Mouse (Mus musculus) MEL (cell line): ENCODE measurements around the gene Srbd1. TPM values are rescaled to one million over a fixed set of nuclear protein-coding genes. Genes with fewer than 3 reads are reported as not detected.

ENCODE experiments used
- DNase-seq: peaks from one replicate; pipeline ENCODE4 v3.0.0; 2011; ENCODE audit warnings: low read depth, low spot score
- H3K27ac ChIP-seq: 2 replicates; pipeline ENCODE4 v1.5.1; 2012; ENCODE audit warnings: low read depth, mild to moderate bottlenecking, control low read depth, low read length, moderate library complexity; ENCODE audit not compliant: control insufficient read depth
- H3K27me3 ChIP-seq, 2 experiments: fragments of 150-350 bp in 1 of 2; sonication (generic) in 1 of 2; 2 replicates each; pipeline ENCODE4 v1.6.1; 2012; ENCODE audit warnings: low read length in 2 of 2, mild to moderate bottlenecking in 2 of 2, improper control_type of control experiment in 1 of 2, moderate library complexity in 1 of 2; ENCODE audit not compliant: insufficient read depth in 2 of 2, control insufficient read depth in 1 of 2
- H3K36me3 ChIP-seq, 2 experiments: 2 replicates each; pipeline ENCODE4 v1.6.1; 2012 to 2014; ENCODE audit warnings: low read length in 2 of 2, improper control_type of control experiment in 1 of 2, inconsistent platforms in 1 of 2, mild to moderate bottlenecking in 1 of 2; ENCODE audit not compliant: insufficient read depth in 2 of 2, control insufficient read depth in 1 of 2
- H3K4me1 ChIP-seq, 2 experiments: fragments of 150-350 bp in 1 of 2; sonication (generic) in 1 of 2; 2 replicates each; pipeline ENCODE4 v1.6.1; 2012; ENCODE audit warnings: low read length in 2 of 2, improper control_type of control experiment in 1 of 2, mild to moderate bottlenecking in 1 of 2; ENCODE audit not compliant: insufficient read depth in 2 of 2, control insufficient read depth in 1 of 2
- H3K4me3 ChIP-seq, 2 experiments: fragments of 150-350 bp in 1 of 2; sonication (generic) in 1 of 2; 2 replicates each; pipeline ENCODE4 v1.5.1; 2012; ENCODE audit warnings: low read depth in 2 of 2, low read length in 2 of 2, mild to moderate bottlenecking in 2 of 2, moderate library complexity in 2 of 2, control low read depth in 1 of 2, improper control_type of control experiment in 1 of 2; ENCODE audit not compliant: control insufficient read depth in 1 of 2, insufficient read depth in 1 of 2
- H3K79me2 ChIP-seq: 2 replicates; pipeline ENCODE4 v1.6.1; 2012; ENCODE audit warnings: mild to moderate bottlenecking, low read length, moderate library complexity; ENCODE audit not compliant: control insufficient read depth, poor library complexity, insufficient read depth
- H3K9ac ChIP-seq: 2 replicates; pipeline ENCODE4 v1.6.1; 2012; ENCODE audit warnings: low read depth, mild to moderate bottlenecking, control low read depth, low read length, moderate library complexity; ENCODE audit not compliant: control insufficient read depth, poor library complexity, severe bottlenecking
- H3K9me3 ChIP-seq: fragments of 150-350 bp; sonication (generic); replicated peaks from 2 replicates; pipeline ENCODE4 v1.6.1; 2012; ENCODE audit warnings: mild to moderate bottlenecking, low read length, improper control_type of control experiment, moderate library complexity; ENCODE audit not compliant: insufficient read depth
- CHD2 ChIP-seq: IDR thresholded peaks from 2 replicates; pipeline ENCODE4 v1.6.1; 2011; ENCODE audit warnings: low read length, improper control_type of control experiment
- CTCF ChIP-seq, 3 experiments: IDR thresholded peaks in 2 of 3; conservative IDR thresholded peaks in 1 of 3; 2 replicates each; pipeline ENCODE4 v1.5.1; 2011 to 2012; ENCODE audit warnings: low read length in 3 of 3, low read depth in 2 of 3, mild to moderate bottlenecking in 2 of 3, improper control_type of control experiment in 1 of 3, inconsistent platforms in 1 of 3, mixed read lengths in 1 of 3, moderate library complexity in 1 of 3; ENCODE audit not compliant: control insufficient read depth in 1 of 3, insufficient read depth in 1 of 3, poor library complexity in 1 of 3, severe bottlenecking in 1 of 3
- ELF1 ChIP-seq: IDR thresholded peaks from 2 replicates; pipeline ENCODE4 v1.6.1; 2014; ENCODE audit warnings: low read depth, mild to moderate bottlenecking, inconsistent platforms, low read length, improper control_type of control experiment, moderate library complexity
- EP300 ChIP-seq, 2 experiments: IDR thresholded peaks; 2 replicates each; pipeline ENCODE4 v1.6.1; 2011; ENCODE audit warnings: improper control_type of control experiment in 2 of 2, low read length in 2 of 2, low read depth in 1 of 2, mild to moderate bottlenecking in 1 of 2
- ETS1 ChIP-seq: IDR thresholded peaks from 2 replicates; pipeline ENCODE4 v1.6.1; 2012; ENCODE audit warnings: low read depth, mild to moderate bottlenecking, inconsistent platforms, low read length, improper control_type of control experiment, moderate library complexity
- GATA1 ChIP-seq: IDR thresholded peaks from 2 replicates; pipeline ENCODE4 v1.6.1; 2011; ENCODE audit warnings: low read depth, low read length, improper control_type of control experiment
- JUND ChIP-seq: IDR thresholded peaks from 2 replicates; pipeline ENCODE4 v1.6.1; 2011; ENCODE audit warnings: low read depth, mild to moderate bottlenecking, improper control_type of control experiment, low read length
- KAT2A ChIP-seq: conservative IDR thresholded peaks from 2 replicates; pipeline ENCODE4 v1.6.1; 2012; ENCODE audit warnings: low read depth, low read length, improper control_type of control experiment, inconsistent platforms
- MAX ChIP-seq: IDR thresholded peaks from 2 replicates; pipeline ENCODE4 v1.6.1; 2011; ENCODE audit warnings: low read length, improper control_type of control experiment
- MAZ ChIP-seq: IDR thresholded peaks from 2 replicates; pipeline ENCODE4 v1.6.1; 2012; ENCODE audit warnings: low read depth, mild to moderate bottlenecking, inconsistent platforms, low read length, improper control_type of control experiment
- MEF2A ChIP-seq: IDR thresholded peaks from 2 replicates; pipeline ENCODE4 v1.6.1; 2014; ENCODE audit warnings: low read depth, mild to moderate bottlenecking, inconsistent platforms, low read length, improper control_type of control experiment; ENCODE audit not compliant: poor library complexity, insufficient replicate concordance, severe bottlenecking; ENCODE audit errors: extremely low read depth
- MYB ChIP-seq: IDR thresholded peaks from 2 replicates; pipeline ENCODE4 v1.6.1; 2011; ENCODE audit warnings: mild to moderate bottlenecking, low read depth, low read length, improper control_type of control experiment
- MYC ChIP-seq: IDR thresholded peaks from 2 replicates; pipeline ENCODE4 v1.6.1; 2011; ENCODE audit warnings: low read depth, mild to moderate bottlenecking, low read length, improper control_type of control experiment, moderate library complexity
- NELFE ChIP-seq: IDR thresholded peaks from 2 replicates; pipeline ENCODE4 v1.6.1; 2011; ENCODE audit warnings: low read depth, low read length, improper control_type of control experiment
- NRF1 ChIP-seq: IDR thresholded peaks from 2 replicates; pipeline ENCODE4 v1.6.1; 2014; ENCODE audit warnings: low read depth, mild to moderate bottlenecking, inconsistent platforms, low read length, improper control_type of control experiment, moderate library complexity; ENCODE audit not compliant: poor library complexity, insufficient read depth, severe bottlenecking
- RAD21 ChIP-seq: IDR thresholded peaks from 2 replicates; pipeline ENCODE4 v1.6.1; 2011; ENCODE audit warnings: mild to moderate bottlenecking, low read depth, low read length, improper control_type of control experiment
- RCOR1 ChIP-seq: IDR thresholded peaks from 2 replicates; pipeline ENCODE4 v1.6.1; 2012; ENCODE audit warnings: low read depth, mild to moderate bottlenecking, inconsistent platforms, low read length, improper control_type of control experiment
- SIN3A ChIP-seq: IDR thresholded peaks from 2 replicates; pipeline ENCODE4 v1.6.1; 2012; ENCODE audit warnings: low read length, improper control_type of control experiment, inconsistent platforms
- SMC3 ChIP-seq: IDR thresholded peaks from 2 replicates; pipeline ENCODE4 v1.6.1; 2011; ENCODE audit warnings: low read depth, low read length, improper control_type of control experiment
- TCF12 ChIP-seq: IDR thresholded peaks from 2 replicates; pipeline ENCODE4 v1.6.1; 2014; ENCODE audit warnings: low read depth, mild to moderate bottlenecking, inconsistent platforms, low read length, improper control_type of control experiment, moderate library complexity
- UBTF ChIP-seq: IDR thresholded peaks from 2 replicates; pipeline ENCODE4 v1.6.1; 2012; ENCODE audit warnings: low read depth, mild to moderate bottlenecking, inconsistent platforms, low read length, improper control_type of control experiment, moderate library complexity, borderline replicate concordance; ENCODE audit not compliant: insufficient read depth
- ZKSCAN1 ChIP-seq: IDR thresholded peaks from 2 replicates; pipeline ENCODE4 v1.6.1; 2012; ENCODE audit warnings: low read depth, mild to moderate bottlenecking, inconsistent platforms, low read length, improper control_type of control experiment, moderate library complexity
- ZMIZ1 ChIP-seq: IDR thresholded peaks from 2 replicates; pipeline ENCODE4 v1.6.1; 2012; ENCODE audit warnings: low read depth, mild to moderate bottlenecking, inconsistent platforms, low read length, improper control_type of control experiment, moderate library complexity
- ZNF384 ChIP-seq: IDR thresholded peaks from 2 replicates; pipeline ENCODE4 v1.6.1; 2012; ENCODE audit warnings: low read depth, mild to moderate bottlenecking, inconsistent platforms, low read length, improper control_type of control experiment
- polyA plus RNA-seq, 2 experiments: library from polyadenylated mRNA; stranded (reverse) in 1 of 2; unstranded in 1 of 2; fragments of >175 nt in 1 of 2; fragments of >200 nt in 1 of 2; gene quantifications; 2 replicates each; pipeline versions ENCODE4 v1.2.1 to v1.2.4; 2012; ENCODE audit warnings: low replicate concordance in 2 of 2, low read depth in 1 of 2; ENCODE audit not compliant: insufficient read length in 2 of 2, insufficient read depth in 1 of 2, missing spikeins in 1 of 2
- total RNA-seq: library from RNA; depleted of rRNA; stranded (reverse); fragments of 300-350 nt; gene quantifications from 2 replicates; pipeline ENCODE4 v1.2.3, GENCODE M21; 2012

Srbd1 gene
- total and polyA plus RNA-seq, 3 experiments = 14.9 to 30.5 TPM; not detected in 1

- TF ChIP-seq RAD21 (no peak), NRF1 (no peak), MEF2A (no peak), ELF1 (no peak), ZMIZ1 (no peak), JUND (no peak), CHD2 (no peak), MYC (0 out of 2 replicates have a peak, but pooled peaks have one; percentile 36), UBTF (no peak), TCF12 (peak; percentile 17; the same call in 1 of the 2 replicates)
These were observed 125.2 kb downstream of the Srbd1 start (continued) for GRCm38 (mm10) chr17:86019793-86020192.

DNA sequence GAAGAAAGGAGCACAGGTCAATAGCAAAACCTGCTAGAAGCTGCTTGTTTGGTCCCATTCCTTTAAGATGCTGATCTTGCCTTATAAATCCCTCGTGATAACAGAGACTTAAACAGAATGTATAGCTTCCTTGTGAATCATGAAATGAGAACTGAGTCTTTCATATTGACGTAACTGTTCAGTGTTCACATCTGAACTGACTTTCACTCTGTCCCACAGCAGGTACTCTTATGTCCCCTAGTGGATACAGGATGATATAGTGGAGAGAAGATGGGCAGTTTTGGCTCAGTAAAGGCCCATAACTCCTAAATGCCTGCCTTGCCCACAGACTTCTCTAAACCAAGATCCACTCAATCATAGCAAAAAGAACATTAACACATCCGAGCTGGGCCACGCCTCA, 130.7 kb downstream of the Srbd1 start:
- TF ChIP-seq CTCF (IDR thresholded peaks at IDR 0.05 in 2 of 3, conservative IDR thresholded peaks at IDR 0.05 in 1 of 3; ENCODE audit: control insufficient read depth in 1 of 3, insufficient read depth in 1 of 3, low read depth in 2 of 3, low read length in 3 of 3, poor library complexity in 1 of 3, severe bottlenecking in 1 of 3) (peak in 2 of 3 experiments; percentile 23 to 25; a peak in 3 of 6 replicates), RCOR1 (no peak), RAD21 (peak; percentile 25)
- Histone ChIP-seq H3K36me3 (peaks cover 0 to 23% of the 10 kb centered on the region in 2 experiments; a peak in 3 of 4 replicates), H3K4me1 (peaks cover 14 to 22% of the 10 kb centered on the region in 2 experiments), H3K4me3 (no peak overlapping the region), H3K79me2 (peaks cover 3% of the 10 kb centered on the region; the same call in 1 of the 2 replicates), H3K9me3 (no peaks in the 10 kb centered on the region), H3K27ac (no peak overlapping the region), H3K27me3 (no peaks in the 10 kb centered on the region), H3K9ac (no peak overlapping the region)
- DNase-seq = peak; percentile 27

DNA sequence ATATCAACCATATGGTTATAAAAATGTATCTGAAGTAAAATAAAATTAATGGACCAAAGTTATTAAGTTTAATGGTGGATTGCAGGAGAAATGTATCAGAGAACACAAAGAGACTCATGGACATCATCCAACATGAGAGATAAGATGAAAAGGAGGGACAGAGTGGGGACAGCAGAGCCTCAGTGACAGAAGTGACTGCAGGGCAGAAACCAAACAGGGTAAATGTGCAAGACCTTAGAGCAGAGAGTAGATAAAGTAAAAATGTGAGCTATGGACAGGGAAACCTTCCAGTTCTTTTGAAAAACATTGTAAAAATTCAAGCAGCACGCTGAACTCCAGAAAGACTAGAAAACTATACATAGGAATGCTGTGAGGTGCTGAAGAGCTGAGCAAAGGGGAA, 132.4 kb downstream of the Srbd1 start:
- H3K27ac ChIP-seq = peak overlapping the region; percentile 70
- H3K4me3 ChIP-seq = no peak overlapping the region
- H3K27me3 ChIP-seq = no peaks in the 10 kb centered on the region
- no peaks in the 10 kb centered on the region for H3K9me3 ChIP-seq
- DNase-seq = peak; percentile 56
- 0 out of 4 replicates have a peak, but pooled peaks have one; percentile 11 to 28 for TF ChIP-seq EP300 (IDR thresholded peaks at IDR 0.05; ENCODE audit: low read depth in 1 of 2, low read length in 2 of 2)
- TF ChIP-seq MAX = no peak
- TF ChIP-seq SMC3 = no peak
- TF ChIP-seq NELFE = no peak
- TF ChIP-seq TCF12 = 0 out of 2 replicates have a peak, but pooled peaks have one; percentile 18
- no peak for TF ChIP-seq ZNF384
- TF ChIP-seq ETS1 = peak; percentile 43; the same call in 1 of the 2 replicates
- TF ChIP-seq MAZ = no peak
- TF ChIP-seq MYB = no peak
- TF ChIP-seq RAD21 = no peak
- TF ChIP-seq GATA1 = peak; percentile 57
- no peak for TF ChIP-seq MYC
- no peak for TF ChIP-seq KAT2A
- TF ChIP-seq ZKSCAN1 = no peak
- no peak for TF ChIP-seq CTCF (IDR thresholded peaks at IDR 0.05 in 2 of 3, conservative IDR thresholded peaks at IDR 0.05 in 1 of 3; ENCODE audit: control insufficient read depth in 1 of 3, insufficient read depth in 1 of 3, low read depth in 2 of 3, low read length in 3 of 3, poor library complexity in 1 of 3, severe bottlenecking in 1 of 3)
- TF ChIP-seq SIN3A = no peak
- peak overlapping the region; percentile 48; the same call in 1 of the 2 replicates for H3K9ac ChIP-seq
- peaks cover 14 to 22% of the 10 kb centered on the region in 2 experiments for H3K4me1 ChIP-seq
- H3K36me3 ChIP-seq = peaks cover 0 to 23% of the 10 kb centered on the region in 2 experiments; a peak in 3 of 4 replicates
- H3K79me2 ChIP-seq = peaks cover 3% of the 10 kb centered on the region; the same call in 1 of the 2 replicates
